In the genomic region with DNA sequence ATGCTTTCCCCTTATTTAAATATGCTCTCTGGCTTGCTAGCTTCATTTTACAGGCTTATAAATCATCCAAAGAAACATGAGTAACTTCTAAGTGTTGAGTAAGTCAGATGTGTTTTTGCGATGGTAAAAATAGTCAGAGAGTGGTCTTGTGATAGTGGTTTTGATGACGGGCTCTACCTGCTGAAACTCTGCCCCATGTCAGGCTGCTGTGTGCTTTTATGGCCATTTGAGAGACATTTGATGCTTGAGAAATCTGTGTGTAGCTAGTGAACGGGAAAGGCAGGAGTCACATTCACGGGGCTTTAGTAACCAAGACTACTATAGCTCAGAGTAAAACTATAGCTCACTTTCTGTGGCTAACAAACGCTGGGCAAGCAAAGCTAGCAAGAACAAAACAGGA, we compare ENCODE assay signal across 21 mouse cellular contexts.
DNase-seq lines count a peak whose midpoint lies in the region; ATAC-seq and TF ChIP-seq lines count a peak whose summit lies in the region.
"Had no signal": no experiment of that assay in that cellular context is flagged by ENCODE, and none has a peak within 500 bp of the region (broad histone marks: within the 10 kb centered on the region; RNA-seq: fewer than 3 reads in every experiment).

No protein-coding gene starts in this region.

- no peak overlapping the region for H3K27ac ChIP-seq in kidney, postnatal 0 days
- no peak overlapping the region for H3K27ac ChIP-seq in liver, embryonic 12.5 days
- H3K27ac ChIP-seq: embryonic facial prominence, embryonic 12.5 days; embryonic facial prominence, embryonic 15.5 days; hindbrain, embryonic 12.5 days; hindbrain, embryonic 15.5 days had no signal

- H3K9ac ChIP-seq in kidney, postnatal 0 days (ENCODE audit: low read depth, low read length): no peak overlapping the region
- no peak overlapping the region for H3K9ac ChIP-seq in liver, embryonic 12.5 days
- H3K9ac ChIP-seq: embryonic facial prominence, embryonic 12.5 days; embryonic facial prominence, embryonic 15.5 days; forebrain, postnatal 0 days; hindbrain, embryonic 12.5 days; hindbrain, embryonic 15.5 days had no signal

- no peak for TF ChIP-seq CTCF in kidney, postnatal 0 days (IDR thresholded peaks at IDR 0.05; ENCODE audit: low read depth)

- no peak overlapping the region for H3K4me3 ChIP-seq in kidney, postnatal 0 days (replicated peaks; ENCODE audit: low read depth, low read length)
- H3K4me3 ChIP-seq in liver, embryonic 12.5 days: no peak overlapping the region
- H3K4me3 ChIP-seq: embryonic facial prominence, embryonic 12.5 days; embryonic facial prominence, embryonic 15.5 days; hindbrain, embryonic 12.5 days; hindbrain, embryonic 15.5 days had no signal

- H3K4me2 ChIP-seq in kidney, postnatal 0 days (ENCODE audit: low read length): no peak overlapping the region
- H3K4me2 ChIP-seq in liver, embryonic 12.5 days: no peak overlapping the region
- H3K4me2 ChIP-seq: embryonic facial prominence, embryonic 12.5 days; embryonic facial prominence, embryonic 15.5 days; heart, embryonic 11.5 days; hindbrain, embryonic 12.5 days; hindbrain, embryonic 15.5 days had no signal

- peak; percentile 3 to 47 for DNase-seq in gastrocnemius, adult 8-10 months (ENCODE audit: low spot score in 2 of 2)
- DNase-seq in gastrocnemius, postnatal 25 days: no peak
- peak; percentile 23 for DNase-seq in kidney, postnatal 0 days (ENCODE audit: low spot score)
- DNase-seq in kidney, postnatal 14 days: no peak
- peak; percentile 77 for DNase-seq in skeletal muscle tissue, adult 2 months (ENCODE audit: low read depth, low spot score)
- DNase-seq: adrenal gland, adult 2 months; adrenal gland, postnatal 14 days; cerebellum, adult 11 months; cerebellum, adult 2 months; cerebellum, adult 9-11 months; cerebellum, postnatal 25 days; forebrain, postnatal 0 days; heart, adult 11 months had no signal

- H3K36me3 ChIP-seq in kidney, postnatal 0 days (ENCODE audit: insufficient read depth, low read length): no peaks in the 10 kb centered on the region
- H3K36me3 ChIP-seq in liver, embryonic 12.5 days: no peaks in the 10 kb centered on the region
- H3K36me3 ChIP-seq: embryonic facial prominence, embryonic 12.5 days; embryonic facial prominence, embryonic 15.5 days; hindbrain, embryonic 12.5 days; hindbrain, embryonic 15.5 days had no signal

- 24% methylated on average over 5 of the region's 5 CpGs for WGBS in kidney, postnatal 0 days
- 56% methylated on average over 5 of the region's 5 CpGs for WGBS in liver, embryonic 12.5 days (ENCODE audit: insufficient replicate concordance)

- ATAC-seq in kidney, postnatal 0 days (replicated peaks; ENCODE audit: low FRiP score, low read depth): no peak
- no peak for ATAC-seq in liver, embryonic 12.5 days
- ATAC-seq: CD4-positive, CD25-positive, alpha-beta regulatory T cell, adult 4 months; forebrain, embryonic 14.5 days; forebrain, postnatal 0 days had no signal

- no peaks in the 10 kb centered on the region for H3K4me1 ChIP-seq in kidney, postnatal 0 days (replicated peaks; ENCODE audit: insufficient read depth, low read length)
- H3K4me1 ChIP-seq in liver, embryonic 12.5 days: no peaks in the 10 kb centered on the region
- H3K4me1 ChIP-seq: embryonic facial prominence, embryonic 12.5 days; embryonic facial prominence, embryonic 15.5 days; hindbrain, embryonic 12.5 days; hindbrain, embryonic 15.5 days had no signal

- H3K27me3 ChIP-seq in kidney, postnatal 0 days (ENCODE audit: insufficient read depth, low read length): no peaks in the 10 kb centered on the region
- H3K27me3 ChIP-seq in liver, embryonic 12.5 days (replicated peaks): no peaks in the 10 kb centered on the region
- H3K27me3 ChIP-seq: embryonic facial prominence, embryonic 12.5 days; embryonic facial prominence, embryonic 15.5 days; hindbrain, embryonic 12.5 days; hindbrain, embryonic 15.5 days had no signal

- no peaks in the 10 kb centered on the region for H3K9me3 ChIP-seq in kidney, postnatal 0 days (replicated peaks; ENCODE audit: low read length)
- H3K9me3 ChIP-seq in liver, embryonic 12.5 days (replicated peaks): no peaks in the 10 kb centered on the region
- H3K9me3 ChIP-seq: embryonic facial prominence, embryonic 12.5 days; embryonic facial prominence, embryonic 15.5 days; hindbrain, embryonic 12.5 days; hindbrain, embryonic 15.5 days had no signal

Comparison
In these comparisons a context has a peak if more than half of its experiments do, and no peak if none do; other contexts are left out.
1. DNase-seq: peak in gastrocnemius, adult 8-10 months (2 of 2), kidney, postnatal 0 days (single experiment) and skeletal muscle tissue, adult 2 months (single experiment); none in gastrocnemius, postnatal 25 days (single experiment) and kidney, postnatal 14 days (single experiment).